Mouse (Mus musculus) ES-E14 (cell line): ENCODE measurements around the gene 2410004P03Rik. TPM values are rescaled to one million over a fixed set of nuclear protein-coding genes. Genes with fewer than 3 reads are reported as not detected.

Experiments used
- DNase-seq: peaks from one replicate; pipeline ENCODE4 v3.0.0-alpha.2; 2013; ENCODE audit warnings: low read depth, low spot score
- H3K27ac ChIP-seq: 2 replicates; pipeline ENCODE4 v1.5.1; 2012; ENCODE audit warnings: low read depth, mild to moderate bottlenecking, low read length, moderate library complexity, mixed read lengths; ENCODE audit not compliant: poor library complexity, insufficient read depth, severe bottlenecking
- H3K36me3 ChIP-seq: 2 replicates; pipeline ENCODE4 v1.6.1; 2012; ENCODE audit warnings: mild to moderate bottlenecking, low read length, moderate library complexity, mixed read lengths; ENCODE audit not compliant: control insufficient read depth, poor library complexity, insufficient read depth, severe bottlenecking
- H3K4me1 ChIP-seq, 2 experiments: fragments of 150-350 bp in 1 of 2; sonication (generic) in 1 of 2; 2 replicates each; pipeline ENCODE4 v1.6.1; 2012; ENCODE audit warnings: low read length in 2 of 2, mild to moderate bottlenecking in 1 of 2, mixed read lengths in 1 of 2; ENCODE audit not compliant: control insufficient read depth in 2 of 2, insufficient read depth in 2 of 2, poor library complexity in 1 of 2
- H3K4me3 ChIP-seq, 2 experiments: fragments of 150-350 bp in 1 of 2; sonication (generic) in 1 of 2; 2 replicates each; pipeline ENCODE4 v1.5.1; 2012; ENCODE audit warnings: low read length in 2 of 2, low read depth in 1 of 2, mild to moderate bottlenecking in 1 of 2, mixed read lengths in 1 of 2; ENCODE audit not compliant: insufficient read depth in 1 of 2, poor library complexity in 1 of 2, severe bottlenecking in 1 of 2
- H3K9ac ChIP-seq: 2 replicates; pipeline ENCODE4 v1.6.1; 2012; ENCODE audit warnings: low read depth, mild to moderate bottlenecking, low read length, mixed read lengths; ENCODE audit not compliant: poor library complexity, insufficient read depth, severe bottlenecking
- H3K9me3 ChIP-seq: fragments of 150-350 bp; sonication (generic); 2 replicates; pipeline ENCODE4 v1.6.1; 2012; ENCODE audit warnings: low read depth, mild to moderate bottlenecking, low read length; ENCODE audit not compliant: control insufficient read depth, insufficient read depth
- CHD2 ChIP-seq: IDR thresholded peaks from 2 replicates; pipeline ENCODE4 v1.6.1; 2014; ENCODE audit warnings: mild to moderate bottlenecking, low read depth, low read length, inconsistent platforms
- HCFC1 ChIP-seq: IDR thresholded peaks from 2 replicates; pipeline ENCODE4 v1.6.1; 2012; ENCODE audit warnings: low read length, inconsistent platforms, borderline replicate concordance; ENCODE audit not compliant: insufficient read depth
- MAFK ChIP-seq: IDR thresholded peaks from 2 replicates; pipeline ENCODE4 v1.6.1; 2014; ENCODE audit warnings: mild to moderate bottlenecking, low read depth, low read length, inconsistent platforms; ENCODE audit not compliant: insufficient read depth
- ZC3H11A ChIP-seq: IDR thresholded peaks from 2 replicates; pipeline ENCODE4 v1.6.1; 2012; ENCODE audit warnings: low read depth, mild to moderate bottlenecking, inconsistent platforms, low read length, borderline replicate concordance
- ZNF384 ChIP-seq: IDR thresholded peaks from 2 replicates; pipeline ENCODE4 v1.6.1; 2012; ENCODE audit warnings: low read depth, low read length, inconsistent platforms
- in situ Hi-C, 2 experiments: fragments of 600-800 bp; cut with MboI; formaldehyde crosslinking; loops; one replicate each; pipeline ENCODE4 v1.15.1; 2025; ENCODE audit warnings: low sequenced_read_pairs in 2 of 2, inconsistent platforms in 1 of 2; ENCODE audit not compliant: unreplicated experiment in 2 of 2
- total RNA-seq: library from RNA; depleted of rRNA; stranded (reverse); fragments of 300-350 nt; gene quantifications from 2 replicates; pipeline ENCODE4 v1.2.3, GENCODE M21; 2012

Gene 2410004P03Rik
- total RNA-seq, 1 experiment, result 0.40 TPM

- Histone ChIP-seq H3K36me3 (no peaks in the 10 kb centered on the region), H3K9me3 (no peaks in the 10 kb centered on the region), H3K4me3 (no peak overlapping the region), H3K9ac (no peak overlapping the region), H3K4me1 (no peaks in the 10 kb centered on the region), H3K27ac (no peak overlapping the region)
- in situ Hi-C loops, result loop anchor here in 1 of 2 experiments (25.0 kb wide), 1 partner anchor 306 kb away; no protein-coding TSS in a partner anchor
- DNase-seq, result no peak
- TF ChIP-seq ZC3H11A (no peak), ZNF384 (no peak)
Observed at GRCm38 (mm10) chr12:17018468-17018867, 6.9 kb upstream of the 2410004P03Rik start.

DNA sequence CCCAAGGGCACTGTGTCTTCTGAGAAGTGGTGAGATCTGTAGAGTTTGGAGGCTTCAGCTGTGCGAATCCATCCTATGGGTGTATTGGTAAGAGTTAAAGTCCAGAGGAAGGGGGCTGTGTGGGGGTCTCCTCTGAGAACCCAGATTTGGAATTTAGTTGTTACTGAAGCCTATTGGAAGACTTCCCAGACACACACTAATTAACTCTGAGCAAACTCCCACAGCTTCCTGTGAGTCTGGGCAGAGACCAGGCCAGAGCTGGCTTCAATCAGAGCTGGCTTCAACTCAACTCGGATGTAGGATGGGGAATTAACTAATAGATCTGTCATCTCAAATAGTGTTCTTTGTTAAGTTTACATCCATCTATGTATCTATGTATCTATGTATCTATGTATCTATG, 4.2 kb upstream of the 2410004P03Rik start:
- H3K9me3 ChIP-seq, result no peaks in the 10 kb centered on the region
- no peak overlapping the region for H3K27ac ChIP-seq
- no peaks in the 10 kb centered on the region for H3K4me1 ChIP-seq
- in situ Hi-C loops, result loop anchor here in 1 of 2 experiments (25.0 kb wide), 1 partner anchor 303 kb away; no protein-coding TSS in a partner anchor
- H3K4me3 ChIP-seq, result no peak overlapping the region
- TF ChIP-seq CHD2 (no peak), HCFC1 (no peak)
- H3K36me3 ChIP-seq, result no peaks in the 10 kb centered on the region
- H3K9ac ChIP-seq, result no peak overlapping the region
- no peak for DNase-seq

GRCm38 (mm10) chr12:17012067-17012899, 756 bp upstream of the 2410004P03Rik start:
- in situ Hi-C loops, result loop anchor here in 1 of 2 experiments (25.0 kb wide), 1 partner anchor 300 kb away; no protein-coding TSS in a partner anchor
- no peaks in the 10 kb centered on the region for H3K36me3 ChIP-seq
- H3K27ac ChIP-seq, result no peak overlapping the region
- H3K9me3 ChIP-seq, result no peaks in the 10 kb centered on the region
- H3K4me3 ChIP-seq, result no peak overlapping the region
- H3K9ac ChIP-seq, result no peak overlapping the region
- DNase-seq, result no peak
- TF ChIP-seq CHD2, result no peak
- TF ChIP-seq HCFC1, result no peak
- TF ChIP-seq ZC3H11A, result no peak
- no peak for TF ChIP-seq ZNF384
- no peak for TF ChIP-seq MAFK
- no peaks in the 10 kb centered on the region for H3K4me1 ChIP-seq

GRCm38 (mm10) chr12:17009466-17009865, 2.1 kb downstream of the 2410004P03Rik start:
- Histone ChIP-seq H3K27ac (no peak overlapping the region), H3K4me3 (no peak overlapping the region), H3K9me3 (no peaks in the 10 kb centered on the region), H3K4me1 (no peaks in the 10 kb centered on the region), H3K36me3 (no peaks in the 10 kb centered on the region), H3K9ac (no peak overlapping the region)
- TF ChIP-seq HCFC1 (no peak), CHD2 (no peak), MAFK (no peak), ZNF384 (no peak), ZC3H11A (no peak)
- no peak for DNase-seq
- in situ Hi-C loops, result loop anchor here in 1 of 2 experiments (25.0 kb wide), 1 partner anchor 297 kb away; no protein-coding TSS in a partner anchor
